Mouse (Mus musculus): ENCODE results near the gene Igf1r.

GRCm38 (mm10) chr7:68257767-68258166, 305.1 kb downstream of the Igf1r start:
- TF ChIP-seq GATA1 (IDR thresholded peaks at IDR 0.05; ENCODE audit: low read length) = no peak
- TF ChIP-seq TAL1 (IDR thresholded peaks at IDR 0.05; ENCODE audit: low read length) = no peak
